Comparison of ENCODE assay signal across 15 mouse cellular contexts in genomic region chr14:118594463-118594862, GRCm38 (mm10).
DNase-seq lines count a peak whose midpoint lies in the region; ATAC-seq and TF ChIP-seq lines count a peak whose summit lies in the region.
"Had no signal": no experiment of that assay in that cellular context is flagged by ENCODE, and none has a peak within 500 bp of the region (broad histone marks: within the 10 kb centered on the region; RNA-seq: fewer than 3 reads in every experiment).

No protein-coding gene starts in this region.

- no peaks in the 10 kb centered on the region for H3K27me3 ChIP-seq in kidney, embryonic 15.5 days
- H3K27me3 ChIP-seq in MEL (ENCODE audit: control insufficient read depth in 1 of 2, insufficient read depth in 2 of 2, low read length in 2 of 2) = no peaks in the 10 kb centered on the region
- H3K27me3 ChIP-seq in liver, embryonic 15.5 days = no peaks in the 10 kb centered on the region
- H3K27me3 ChIP-seq: CH12.LX; intestine, embryonic 15.5 days; Patski had no signal

- TF ChIP-seq RAD21 in MEL (IDR thresholded peaks at IDR 0.05; ENCODE audit: low read depth, low read length) = no peak

- no peaks in the 10 kb centered on the region for H3K9me3 ChIP-seq in kidney, embryonic 15.5 days (replicated peaks)
- H3K9me3 ChIP-seq in MEL (replicated peaks; ENCODE audit: insufficient read depth, low read length) = no peaks in the 10 kb centered on the region
- H3K9me3 ChIP-seq in liver, embryonic 15.5 days (replicated peaks) = no peaks in the 10 kb centered on the region
- H3K9me3 ChIP-seq: forebrain, embryonic 13.5 days; intestine, embryonic 15.5 days had no signal

- no peak overlapping the region for H3K9ac ChIP-seq in kidney, embryonic 15.5 days
- 0 out of 2 replicates have a peak overlapping the region, but pooled peaks have one; percentile 30 for H3K9ac ChIP-seq in MEL (ENCODE audit: control insufficient read depth, low read depth, low read length, poor library complexity, severe bottlenecking)
- H3K9ac ChIP-seq in liver, embryonic 15.5 days = no peak overlapping the region
- H3K9ac ChIP-seq: forebrain, embryonic 13.5 days; intestine, embryonic 15.5 days had no signal

- H3K36me3 ChIP-seq in kidney, embryonic 15.5 days = 0 out of 2 replicates have a peak, but pooled peaks cover 14% of the 10 kb centered on the region
- H3K36me3 ChIP-seq in MEL (ENCODE audit: control insufficient read depth in 1 of 2, insufficient read depth in 2 of 2, low read length in 2 of 2) = peaks cover 0 to 4% of the 10 kb centered on the region in 2 experiments; a peak in 2 of 4 replicates
- H3K36me3 ChIP-seq in liver, embryonic 15.5 days (replicated peaks) = peaks cover 3% of the 10 kb centered on the region; the same call in 1 of the 2 replicates
- H3K36me3 ChIP-seq: intestine, embryonic 15.5 days had no signal

- TF ChIP-seq POLR2A in MEL (IDR thresholded peaks at IDR 0.05; ENCODE audit: control insufficient read depth in 1 of 2, insufficient read depth in 1 of 2, low read depth in 1 of 2, low read length in 2 of 2, poor library complexity in 1 of 2) = no peak
- TF ChIP-seq POLR2A in bone marrow macrophage, adult 2 months (IDR thresholded peaks at IDR 0.05; ENCODE audit: borderline replicate concordance, low read depth, low read length) = no peak

- H3K27ac ChIP-seq in kidney, embryonic 15.5 days = peak overlapping the region; percentile 32; the same call in 1 of the 2 replicates
- H3K27ac ChIP-seq in MEL (ENCODE audit: control insufficient read depth, low read depth, low read length) = peak overlapping the region; percentile 47; the same call in 1 of the 2 replicates
- peak overlapping the region; percentile 89 for H3K27ac ChIP-seq in bone marrow macrophage, adult 2 months (ENCODE audit: insufficient read depth, low read depth, low read length)
- H3K27ac ChIP-seq in liver, embryonic 15.5 days (replicated peaks) = no peak overlapping the region
- H3K27ac ChIP-seq: forebrain, embryonic 13.5 days; intestine, embryonic 15.5 days had no signal

- peaks cover 10% of the 10 kb centered on the region for H3K4me1 ChIP-seq in kidney, embryonic 15.5 days
- H3K4me1 ChIP-seq in MEL (ENCODE audit: control insufficient read depth in 1 of 2, insufficient read depth in 2 of 2, low read length in 2 of 2) = peaks cover 0 to 2% of the 10 kb centered on the region in 2 experiments; a peak in 2 of 4 replicates
- peaks cover 17% of the 10 kb centered on the region for H3K4me1 ChIP-seq in bone marrow macrophage, adult 2 months (ENCODE audit: control insufficient read depth, insufficient read depth, low read length)
- H3K4me1 ChIP-seq in liver, embryonic 15.5 days (replicated peaks) = no peaks in the 10 kb centered on the region

- TF ChIP-seq CTCF in MEL (IDR thresholded peaks at IDR 0.05 in 2 of 3, conservative IDR thresholded peaks at IDR 0.05 in 1 of 3; ENCODE audit: control insufficient read depth in 1 of 3, insufficient read depth in 1 of 3, low read depth in 2 of 3, low read length in 3 of 3, poor library complexity in 1 of 3, severe bottlenecking in 1 of 3) = no peak
- TF ChIP-seq CTCF in bone marrow macrophage, adult 2 months (IDR thresholded peaks at IDR 0.05; ENCODE audit: low read depth, low read length) = no peak

- WGBS in kidney, embryonic 15.5 days = 78% methylated on average over 13 of the region's 13 CpGs
- WGBS in liver, embryonic 15.5 days (ENCODE audit: insufficient replicate concordance) = 22% methylated on average over 13 of the region's 13 CpGs

- ATAC-seq in kidney, embryonic 15.5 days (replicated peaks; ENCODE audit: low FRiP score) = no peak
- no peak for ATAC-seq in liver, embryonic 15.5 days (ENCODE audit: insufficient read depth)
- ATAC-seq: forebrain, embryonic 13.5 days; intestine, embryonic 15.5 days; Patski had no signal

- TF ChIP-seq EP300 in MEL (IDR thresholded peaks at IDR 0.05; ENCODE audit: low read depth in 1 of 2, low read length in 2 of 2) = no peak

- no peaks in the 10 kb centered on the region for H3K79me2 ChIP-seq in MEL (ENCODE audit: control insufficient read depth, insufficient read depth, low read length, poor library complexity)

- H3K4me2 ChIP-seq in kidney, embryonic 15.5 days = peak overlapping the region; percentile 21; the same call in 1 of the 2 replicates
- peak overlapping the region; percentile 15 for H3K4me2 ChIP-seq in liver, embryonic 15.5 days
- H3K4me2 ChIP-seq: forebrain, embryonic 13.5 days; intestine, embryonic 15.5 days had no signal

- peak overlapping the region; percentile 8; the same call in 1 of the 2 replicates for H3K4me3 ChIP-seq in kidney, embryonic 15.5 days (replicated peaks)
- no peak overlapping the region for H3K4me3 ChIP-seq in MEL (ENCODE audit: control insufficient read depth in 1 of 2, insufficient read depth in 1 of 2, low read depth in 2 of 2, low read length in 2 of 2)
- H3K4me3 ChIP-seq in bone marrow macrophage, adult 2 months (ENCODE audit: insufficient read depth, low read length) = peak overlapping the region; percentile 59
- H3K4me3 ChIP-seq in liver, embryonic 15.5 days (replicated peaks) = no peak overlapping the region
- H3K4me3 ChIP-seq: forebrain, embryonic 13.5 days; intestine, embryonic 15.5 days had no signal

- no peak for DNase-seq in kidney, adult 18-20 months
- peak; percentile 74 for DNase-seq in MEL (ENCODE audit: low read depth, low spot score)
- no peak for DNase-seq in frontal cortex, postnatal 36 days (ENCODE audit: low spot score in 2 of 2)
- DNase-seq in left cerebral cortex, adult 11 months (ENCODE audit: low spot score) = no peak
- DNase-seq: cerebellum, adult 2 months; midbrain, embryonic 14.5 days; right cerebral cortex, postnatal 14 days; thymus, adult 18-20 months had no signal

TF ChIP-seq in MEL, 35 proteins besides CTCF, POLR2A, EP300 and RAD21:
- TF ChIP-seq TCF12 (IDR thresholded peaks at IDR 0.05; ENCODE audit: low read depth, low read length) (0 out of 2 replicates have a peak, but pooled peaks have one; percentile 15), ETS1 (IDR thresholded peaks at IDR 0.05; ENCODE audit: low read depth, low read length) (peak; percentile 30; the same call in 1 of the 2 replicates), MXI1 (IDR thresholded peaks at IDR 0.05; ENCODE audit: low read depth, low read length) (no peak), RCOR1 (IDR thresholded peaks at IDR 0.05; ENCODE audit: low read depth, low read length) (no peak), NELFE (IDR thresholded peaks at IDR 0.05; ENCODE audit: low read depth, low read length) (no peak), USF1 (IDR thresholded peaks at IDR 0.05; ENCODE audit: low read depth, low read length) (no peak), GATA1 (IDR thresholded peaks at IDR 0.05; ENCODE audit: low read depth, low read length) (peak; percentile 31; the same call in 1 of the 2 replicates)

Comparison
In these comparisons a context has a peak if more than half of its experiments do, and no peak if none do; other contexts are left out.
1. H3K4me3 ChIP-seq: peak in kidney, embryonic 15.5 days (single experiment) and bone marrow macrophage, adult 2 months (single experiment); none in MEL (0 of 2) and liver, embryonic 15.5 days (single experiment).